In genomic region chr9:48662361-48663051, GRCm38 (mm10) we compare ENCODE assay signal across 13 mouse cellular contexts. TPM values are rescaled to one million over a fixed set of nuclear protein-coding genes. Genes with fewer than 3 reads are reported as not detected.
A peak's percentile ranks its signal among the peaks of the same experiment; 100 is the strongest.
DNase-seq lines count a peak whose midpoint lies in the region; ATAC-seq and TF ChIP-seq lines count a peak whose summit lies in the region.
"Had no signal": no experiment of that assay in that cellular context is flagged by ENCODE, and none has a peak within 500 bp of the region (broad histone marks: within the 10 kb centered on the region; RNA-seq: fewer than 3 reads in every experiment).

No protein-coding gene starts in this region.

- peaks cover 19% of the 10 kb centered on the region for H3K4me1 ChIP-seq in forebrain, embryonic 11.5 days (replicated peaks; ENCODE audit: control insufficient read depth, insufficient read depth, low read length)
- peaks cover 15% of the 10 kb centered on the region for H3K4me1 ChIP-seq in hindbrain, postnatal 0 days (ENCODE audit: insufficient read depth, low read length)
- peaks cover 16% of the 10 kb centered on the region for H3K4me1 ChIP-seq in midbrain, embryonic 16.5 days (ENCODE audit: control insufficient read depth, insufficient read depth, low read length)

- H3K9ac ChIP-seq in forebrain, embryonic 11.5 days (ENCODE audit: low read length), result no peak overlapping the region
- H3K9ac ChIP-seq in hindbrain, postnatal 0 days (replicated peaks; ENCODE audit: low read length), result no peak overlapping the region
- peak overlapping the region; percentile 36 for H3K9ac ChIP-seq in midbrain, embryonic 16.5 days (ENCODE audit: low read depth, low read length)

- peak overlapping the region; percentile 1; the same call in 1 of the 2 replicates for H3K27ac ChIP-seq in forebrain, embryonic 11.5 days (ENCODE audit: low read depth, low read length)
- no peak overlapping the region for H3K27ac ChIP-seq in hindbrain, postnatal 0 days
- H3K27ac ChIP-seq in midbrain, embryonic 16.5 days (ENCODE audit: low read length), result 0 out of 2 replicates have a peak overlapping the region, but pooled peaks have one; percentile 7

- peaks cover 2% of the 10 kb centered on the region; the same call in 1 of the 2 replicates for H3K9me3 ChIP-seq in forebrain, embryonic 11.5 days (ENCODE audit: control insufficient read depth, low read length)
- H3K9me3 ChIP-seq in hindbrain, postnatal 0 days (ENCODE audit: low read length), result no peaks in the 10 kb centered on the region
- no peaks in the 10 kb centered on the region for H3K9me3 ChIP-seq in midbrain, embryonic 16.5 days (replicated peaks; ENCODE audit: control insufficient read depth, low read length, poor library complexity, severe bottlenecking)

- H3K36me3 ChIP-seq in forebrain, embryonic 11.5 days (ENCODE audit: control insufficient read depth, insufficient read depth, low read length), result no peaks in the 10 kb centered on the region
- H3K36me3 ChIP-seq in hindbrain, postnatal 0 days (ENCODE audit: insufficient read depth, low read length), result no peaks in the 10 kb centered on the region
- no peaks in the 10 kb centered on the region for H3K36me3 ChIP-seq in midbrain, embryonic 16.5 days (ENCODE audit: control insufficient read depth, insufficient read depth, low read length)

- peak; percentile 23; the same call in 1 of the 2 replicates for TF ChIP-seq CTCF in hindbrain, postnatal 0 days (IDR thresholded peaks at IDR 0.05; ENCODE audit: low read depth)

- DNase-seq in layer of hippocampus, adult 11-12 months (ENCODE audit: low spot score), result peak; percentile 35
- DNase-seq in layer of hippocampus, adult 9-10 months (ENCODE audit: low spot score), result no peak
- no peak for DNase-seq in forebrain, embryonic 11.5 days (ENCODE audit: low spot score)
- peak; percentile 67 for DNase-seq in hindbrain, postnatal 0 days (ENCODE audit: low spot score)
- no peak for DNase-seq in frontal cortex, postnatal 14 days (ENCODE audit: low spot score in 2 of 2)
- DNase-seq in thymus, adult 18-20 months, result no peak
- DNase-seq in spleen, adult 18-20 months, result no peak
- DNase-seq: cerebellum, adult 9-11 months; heart, postnatal 14 days had no signal

- H3K27me3 ChIP-seq in forebrain, embryonic 11.5 days (ENCODE audit: control insufficient read depth, insufficient read depth, low read length), result no peaks in the 10 kb centered on the region
- H3K27me3 ChIP-seq in hindbrain, postnatal 0 days (ENCODE audit: insufficient read depth, low read length), result peaks cover 4% of the 10 kb centered on the region; the same call in 1 of the 2 replicates
- H3K27me3 ChIP-seq in midbrain, embryonic 16.5 days (ENCODE audit: control insufficient read depth, insufficient read depth, low read depth, low read length), result no peaks in the 10 kb centered on the region; the same call in 1 of the 2 replicates

- ATAC-seq in forebrain, embryonic 11.5 days (replicated peaks; ENCODE audit: low FRiP score), result peak; percentile 58
- peak; percentile 41; the same call in 1 of the 2 replicates for ATAC-seq in hindbrain, postnatal 0 days
- ATAC-seq in midbrain, embryonic 16.5 days, result peak; percentile 39; the same call in 1 of the 2 replicates
- ATAC-seq: Patski had no signal

- 23% methylated on average over 15 of the region's 15 CpGs for WGBS in forebrain, embryonic 11.5 days
- 16% methylated on average over 15 of the region's 15 CpGs for WGBS in hindbrain, postnatal 0 days
- WGBS in midbrain, embryonic 16.5 days, result 8% methylated on average over 15 of the region's 15 CpGs

- peak overlapping the region; percentile 18; the same call in 1 of the 2 replicates for H3K4me2 ChIP-seq in forebrain, embryonic 11.5 days (ENCODE audit: low read depth, low read length, severe bottlenecking)
- 0 out of 2 replicates have a peak overlapping the region, but pooled peaks have one; percentile 17 for H3K4me2 ChIP-seq in hindbrain, postnatal 0 days (ENCODE audit: low read depth, low read length)
- peak overlapping the region; percentile 36 for H3K4me2 ChIP-seq in midbrain, embryonic 16.5 days (ENCODE audit: low read length)
- H3K4me2 ChIP-seq: liver, embryonic 11.5 days had no signal

- H3K4me3 ChIP-seq in forebrain, embryonic 11.5 days (ENCODE audit: low read depth, low read length), result no peak overlapping the region
- H3K4me3 ChIP-seq in hindbrain, postnatal 0 days (ENCODE audit: low read length), result no peak overlapping the region
- H3K4me3 ChIP-seq in midbrain, embryonic 16.5 days (ENCODE audit: low read depth, low read length), result no peak overlapping the region

RNA-seq across cellular contexts. Expression of gene Nnmt, which starts 57.6 kb away (rescaled TPM):
- 1.1 and 1.9 TPM in 2 replicates for polyA plus RNA-seq in forebrain, embryonic 11.5 days (2014; fragmentation: Nextera tagmentation; extraction: Ambion mirVana)
- 0.50 TPM in 1 of 2 replicates, not detected in the other for total RNA-seq in hindbrain, postnatal 0 days (2014; rRNA removed)
- 1.7 and 2.2 TPM in 2 replicates for polyA plus RNA-seq in hindbrain, postnatal 0 days (2015; fragmentation: Nextera tagmentation; extraction: Ambion mirVana)
- polyA plus RNA-seq in midbrain, embryonic 16.5 days (2015; fragmentation: Nextera tagmentation; extraction: Ambion mirVana), result 2.4 and 2.9 TPM in 2 replicates
- polyA plus RNA-seq: C2C12 had no signal

Comparison
In these comparisons a context has a peak if more than half of its experiments do, and no peak if none do; other contexts are left out.
1. DNase-seq: peak in layer of hippocampus, adult 11-12 months (single experiment) and hindbrain, postnatal 0 days (single experiment); none in layer of hippocampus, adult 9-10 months (single experiment), forebrain, embryonic 11.5 days (single experiment), frontal cortex, postnatal 14 days (0 of 2), thymus, adult 18-20 months (0 of 2) and spleen, adult 18-20 months (0 of 2).
2. Peak in every context shown above with its lines, with median percentiles within 50 percentile points of each other: ATAC-seq and H3K4me2 ChIP-seq.